Mouse (Mus musculus) ovary, postnatal 10 days (tissue): ENCODE results near the gene Usp3.

Source experiments
- DNase-seq: peaks from one replicate; pipeline ENCODE4 v3.0.0; 2022; ENCODE audit warnings: low spot score

The Usp3 gene

DNA sequence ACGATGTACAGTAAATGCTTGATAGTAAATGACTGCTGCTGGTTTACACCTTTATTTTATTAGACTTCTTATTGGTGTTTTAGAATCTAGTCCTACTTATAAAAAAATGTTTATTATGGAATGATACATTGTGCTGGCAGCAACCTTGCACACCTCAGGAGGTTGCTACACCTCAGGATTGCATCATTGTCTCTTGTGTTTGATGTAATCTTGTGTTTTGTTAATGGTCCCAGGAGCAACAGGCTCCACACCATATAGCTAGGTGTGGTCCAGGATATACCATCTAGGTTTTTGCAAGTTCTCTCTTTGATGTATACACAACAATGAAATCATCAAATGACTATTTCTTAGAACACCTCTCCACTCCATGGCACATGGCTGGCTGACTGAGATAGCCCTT lies 11.0 kb upstream of the Usp3 start:
- DNase-seq = no peak

DNA sequence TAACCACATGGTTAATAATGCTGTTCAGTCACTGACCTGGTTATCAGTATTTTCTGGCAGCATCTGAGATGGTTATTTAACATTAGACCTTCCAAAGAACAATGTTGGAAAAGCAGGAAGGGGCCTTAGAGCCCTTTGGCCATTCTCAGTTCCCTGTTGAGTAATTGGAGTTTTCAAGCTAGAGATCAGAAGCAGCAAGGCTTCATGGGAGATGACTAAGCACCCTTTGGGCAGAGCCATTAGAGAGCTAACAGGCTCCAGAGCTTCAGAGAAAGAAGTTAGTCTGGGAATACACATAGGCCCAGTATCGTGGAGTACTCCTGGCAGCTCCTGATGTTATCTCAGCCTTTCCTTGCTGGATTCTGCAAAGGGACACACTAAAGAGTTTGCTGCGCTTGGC lies 8.1 kb upstream of the Usp3 start:
- DNase-seq = no peak

DNA sequence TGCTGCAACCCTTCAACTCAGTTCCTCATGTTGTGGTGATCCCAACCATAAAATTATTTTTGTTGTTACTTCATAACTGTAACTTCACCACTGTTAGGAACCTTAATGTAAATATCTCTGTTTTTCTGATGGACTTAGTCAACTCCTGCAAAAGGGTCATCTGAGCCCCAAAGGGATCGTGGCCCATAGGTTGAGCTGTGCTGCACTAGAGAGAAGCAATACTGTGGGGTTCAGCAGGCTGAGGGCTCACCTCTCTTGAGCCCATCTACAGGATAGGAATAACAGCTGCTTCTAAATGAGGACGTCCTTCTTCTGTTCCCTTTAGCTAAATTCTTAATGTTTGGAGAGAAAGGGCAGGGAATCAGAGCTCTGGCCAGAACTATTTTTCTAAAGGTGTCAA lies 7.6 kb upstream of the Usp3 start:
- DNase-seq = no peak

DNA sequence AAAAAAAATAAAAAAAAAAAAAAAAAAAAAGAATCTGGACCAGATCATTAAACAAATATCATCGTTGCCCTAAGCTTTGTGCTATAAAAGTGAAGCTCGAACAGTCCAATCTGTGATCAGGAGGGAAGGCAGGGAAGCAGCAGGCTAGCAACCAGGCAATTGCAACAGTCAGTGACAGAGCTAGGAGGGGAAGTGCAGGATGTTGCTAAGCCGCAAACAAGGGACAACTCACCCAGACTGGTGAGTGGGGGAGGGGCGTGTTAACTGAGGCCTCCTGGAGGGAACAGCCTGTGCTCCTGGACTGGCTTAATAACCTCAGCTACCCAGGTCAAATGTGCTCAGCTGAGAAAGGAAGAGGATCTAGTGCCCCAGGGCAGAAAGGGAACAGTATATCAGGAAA lies 6.6 kb upstream of the Usp3 start:
- no peak for DNase-seq

DNA sequence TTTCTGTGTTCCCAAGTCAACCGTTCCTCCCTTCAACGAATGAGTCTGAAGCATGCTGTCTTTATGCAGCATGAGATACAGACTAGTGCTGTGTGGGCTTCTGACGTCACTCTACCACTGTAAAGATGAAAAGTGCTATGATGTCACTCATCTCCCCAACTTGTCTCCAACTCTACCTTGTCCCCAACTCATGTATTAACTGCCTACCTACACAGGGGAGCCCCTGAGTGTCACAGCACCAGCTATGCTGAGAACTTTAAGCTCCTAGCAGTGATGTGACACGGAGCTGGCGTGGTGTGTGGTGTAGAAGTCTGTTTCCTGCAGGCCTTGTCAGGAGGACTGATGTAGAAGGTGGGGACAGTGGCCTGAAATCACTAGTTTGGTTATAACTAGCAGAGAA lies 5.7 kb upstream of the Usp3 start:
- no peak for DNase-seq

DNA sequence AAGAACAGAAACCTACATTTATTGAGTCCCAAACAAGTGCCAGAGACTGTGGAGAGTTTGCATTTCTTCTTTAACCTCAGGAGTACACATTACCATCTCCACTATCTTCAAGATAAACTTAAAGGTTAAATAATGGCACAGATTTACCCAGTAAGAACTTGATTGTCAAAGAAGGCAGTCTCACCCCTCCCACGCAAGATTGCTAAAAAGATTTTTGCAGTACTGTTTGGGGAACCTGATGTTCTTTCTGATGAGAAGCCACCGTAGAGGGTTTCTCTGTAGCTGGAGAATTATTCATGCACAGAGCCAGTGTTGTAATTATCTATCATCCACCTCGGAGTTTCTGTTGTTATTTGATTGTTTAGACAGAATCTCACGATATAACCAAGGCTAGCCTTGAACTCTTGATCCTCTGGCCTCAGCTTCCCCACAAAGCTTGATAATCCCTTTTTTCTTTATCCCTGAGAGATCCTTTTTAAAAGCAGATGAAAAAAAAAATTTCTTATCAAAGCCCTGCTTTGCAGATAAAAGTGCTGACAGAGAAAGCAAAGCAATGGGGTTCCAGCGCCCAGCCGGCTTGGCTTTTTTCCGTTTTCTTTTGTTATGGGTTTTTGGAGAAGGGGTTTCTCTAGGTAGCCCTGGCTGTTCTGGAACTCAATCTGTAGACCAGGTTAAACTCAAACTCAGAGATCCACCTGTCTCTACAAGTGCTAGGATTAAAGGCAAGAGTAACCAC lies 4.7 kb upstream of the Usp3 start:
- no peak for DNase-seq

DNA sequence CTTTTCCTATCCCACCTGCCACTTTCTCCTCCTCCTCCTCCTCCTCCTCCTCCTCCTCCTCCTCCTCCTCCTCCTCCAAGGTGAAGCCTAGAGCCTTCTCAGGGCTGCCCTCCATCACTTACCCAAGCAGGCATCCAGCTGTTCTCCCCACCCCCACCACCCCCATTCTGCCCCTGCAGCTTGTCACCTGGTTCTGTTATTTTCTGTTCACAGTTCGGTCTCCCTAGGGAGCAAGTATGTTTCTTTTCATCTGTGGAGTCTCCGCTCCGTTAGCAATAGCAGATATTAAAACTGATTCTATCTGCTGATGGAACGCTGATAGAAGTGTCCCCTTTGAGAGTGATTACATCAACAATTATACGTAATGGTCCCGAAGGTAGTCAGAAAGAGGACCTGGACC lies 4.1 kb upstream of the Usp3 start:
- DNase-seq = no peak

DNA sequence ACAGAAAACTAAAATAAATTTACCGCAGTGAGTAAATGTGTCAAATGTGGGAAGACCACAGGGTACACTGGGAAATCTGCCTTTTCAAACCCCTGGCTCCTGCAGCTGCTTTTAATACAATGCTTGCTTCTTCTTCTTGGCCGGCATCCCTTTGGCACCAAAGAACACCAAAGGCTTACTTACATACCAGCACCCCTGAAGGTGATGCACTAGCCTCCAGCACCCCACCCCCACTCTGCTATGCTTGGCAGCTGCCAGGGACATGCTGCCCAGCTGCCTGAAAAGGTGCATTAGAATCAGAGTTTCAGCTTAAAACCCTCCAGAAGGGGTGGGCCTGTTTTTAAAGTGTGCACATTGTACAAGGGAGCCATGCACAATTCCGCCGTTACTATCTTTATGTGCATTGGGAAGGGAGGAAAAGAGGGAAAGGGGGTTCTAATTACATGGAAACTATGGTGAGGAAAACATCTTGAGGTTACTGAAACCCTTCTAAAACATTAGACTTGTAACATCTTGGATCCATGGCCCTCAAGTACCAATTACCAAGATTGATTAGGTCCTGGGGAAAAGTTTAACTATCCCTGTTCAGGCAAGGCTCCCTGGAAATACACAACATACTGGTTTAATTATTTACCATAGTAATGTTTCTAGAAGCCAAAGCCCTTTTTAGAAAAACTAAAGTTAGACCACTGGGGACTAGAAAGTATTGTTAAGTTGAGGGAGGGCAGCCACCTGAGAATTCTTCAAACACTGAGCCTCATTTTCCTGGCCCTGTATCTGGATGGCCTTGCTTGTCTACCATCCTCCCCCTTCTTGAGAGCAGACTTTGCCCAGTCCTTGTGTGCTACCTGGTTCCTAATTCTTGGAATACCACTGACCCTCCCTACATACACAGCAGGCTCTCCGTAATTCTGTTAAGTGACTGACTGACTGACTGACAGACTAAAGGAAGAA lies 3.1 kb upstream of the Usp3 start:
- DNase-seq = no peak

DNA sequence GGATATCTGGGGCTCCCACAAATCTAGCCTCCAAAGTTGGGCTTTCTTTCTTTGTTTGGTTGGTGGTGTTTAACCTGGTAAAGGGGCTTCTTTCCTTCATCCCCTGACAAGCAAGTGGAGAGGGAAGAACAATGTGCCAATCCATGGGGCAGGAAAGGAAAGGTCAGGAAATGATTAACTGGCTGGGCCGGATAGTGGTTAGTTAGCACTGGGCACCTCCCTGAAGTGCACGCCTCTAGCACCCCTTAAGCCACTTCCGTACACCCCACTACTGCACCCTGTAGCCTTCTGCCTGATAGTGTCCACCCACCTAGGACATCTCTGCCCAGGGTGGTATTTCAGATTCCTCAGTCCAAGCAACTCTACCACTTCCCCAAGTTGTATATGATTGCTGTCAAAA lies 1.1 kb upstream of the Usp3 start:
- DNase-seq = no peak

DNA sequence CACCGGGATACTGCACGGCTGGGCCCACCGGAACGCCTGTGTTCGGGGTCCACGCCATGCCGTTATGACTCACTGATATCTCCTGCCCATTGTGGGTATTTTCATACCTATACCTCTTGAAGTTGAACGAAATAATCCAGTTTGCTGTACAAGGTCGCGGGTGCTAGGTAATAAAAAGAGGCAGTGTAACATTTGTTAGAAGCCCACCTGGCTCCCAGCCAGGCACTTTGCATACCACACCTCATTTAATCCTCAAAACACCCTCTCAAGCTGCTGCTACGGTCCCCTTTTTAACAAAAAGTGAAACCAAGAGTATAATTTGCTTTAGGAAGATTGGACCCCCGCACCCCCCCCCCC lies 649 bp upstream of the Usp3 start:
- DNase-seq = no peak

DNA sequence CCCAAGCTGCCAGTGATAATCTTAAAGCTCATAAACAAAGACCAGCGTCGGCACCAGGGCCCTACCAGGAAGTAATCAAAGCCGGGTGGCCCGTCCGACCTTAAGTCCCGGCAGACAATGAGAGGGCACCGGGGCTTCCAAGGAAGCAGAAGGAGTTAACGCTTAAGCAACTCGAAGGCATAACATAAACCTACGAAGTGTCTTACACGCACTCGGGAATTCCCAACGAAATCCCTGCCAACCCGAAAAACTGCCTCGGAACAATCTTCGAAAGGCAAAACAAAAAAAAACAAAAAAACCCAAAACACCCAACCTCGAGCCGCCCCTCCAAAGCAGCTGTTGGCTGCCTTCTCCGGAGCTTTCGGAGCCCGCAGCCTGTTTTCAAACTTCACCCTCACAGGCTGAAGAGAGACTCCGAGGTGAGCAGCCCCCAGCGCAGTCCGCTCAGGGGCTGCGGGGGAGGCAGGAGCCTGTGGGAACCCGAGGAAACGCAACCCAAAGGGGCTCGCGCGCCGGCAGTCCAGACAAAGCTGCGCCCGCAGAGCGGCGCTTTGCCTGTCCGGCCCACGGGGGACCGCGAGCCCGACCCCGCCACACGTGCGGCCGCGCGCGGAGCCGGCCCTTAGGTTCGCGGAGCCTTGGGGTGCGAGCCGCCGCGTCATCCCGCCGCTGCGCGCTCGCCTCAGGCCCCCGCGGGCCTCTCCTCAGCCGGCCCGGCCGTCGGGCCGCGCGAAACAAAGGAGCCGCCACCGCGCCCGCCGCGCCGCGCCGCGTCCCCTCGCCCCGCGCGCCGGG lies 894 bp downstream of the Usp3 start:
- DNase-seq = no peak

DNA sequence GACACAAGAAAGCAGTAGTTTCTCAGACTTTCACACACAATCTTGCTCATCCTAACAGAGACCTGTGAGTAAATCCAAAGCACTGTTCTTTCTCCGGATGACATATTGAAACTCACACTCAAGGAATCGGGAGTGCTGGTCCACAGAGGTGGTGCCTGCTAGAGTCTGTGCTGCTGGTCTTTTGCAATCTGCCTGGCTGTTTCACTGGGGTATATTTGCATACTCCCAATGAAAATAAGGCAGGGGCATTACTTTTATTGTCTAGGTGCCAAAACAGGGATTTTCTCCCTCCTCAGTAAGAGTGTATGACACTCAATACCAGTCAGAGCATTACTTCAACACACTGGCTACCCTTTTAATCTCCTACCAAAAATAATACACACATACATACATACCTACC lies 2.9 kb downstream of the Usp3 start:
- DNase-seq = no peak

DNA sequence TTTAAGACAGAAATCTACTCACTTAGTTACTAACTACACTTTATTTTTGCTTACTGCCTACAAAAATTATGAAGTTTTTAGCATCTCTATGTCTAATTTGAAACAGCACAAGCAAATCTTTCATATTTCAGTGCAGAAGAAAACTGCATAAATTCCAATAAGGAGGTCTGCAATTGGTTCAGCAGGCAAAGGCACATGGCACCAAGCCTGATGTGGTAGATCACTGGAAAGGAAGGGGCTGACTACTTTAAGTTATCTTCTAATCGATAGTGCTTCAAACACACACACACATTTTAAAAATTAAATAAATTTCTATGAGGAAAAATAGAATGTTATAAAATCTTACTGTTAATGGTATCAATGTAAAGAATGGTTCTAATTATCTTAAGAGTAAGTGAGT lies 5.9 kb downstream of the Usp3 start:
- DNase-seq = no peak

DNA sequence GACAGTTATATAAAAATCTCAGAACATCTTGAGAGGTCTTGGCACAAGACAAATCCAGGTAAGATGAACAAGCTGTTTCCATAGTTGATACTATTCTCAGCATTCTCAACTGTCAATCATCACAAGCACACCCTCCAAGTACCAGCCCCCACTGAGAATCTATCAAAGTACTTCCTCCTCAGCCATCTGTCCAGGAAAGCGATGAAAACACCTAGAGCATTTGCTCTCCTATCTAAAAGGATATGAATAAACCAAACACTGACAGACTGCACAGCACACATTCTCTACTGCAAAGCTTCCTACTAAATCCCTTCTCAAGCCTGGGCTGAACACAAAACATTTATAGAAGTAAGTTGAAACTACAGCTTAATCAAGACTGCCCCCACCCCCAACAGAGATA lies 6.4 kb downstream of the Usp3 start:
- DNase-seq = no peak

DNA sequence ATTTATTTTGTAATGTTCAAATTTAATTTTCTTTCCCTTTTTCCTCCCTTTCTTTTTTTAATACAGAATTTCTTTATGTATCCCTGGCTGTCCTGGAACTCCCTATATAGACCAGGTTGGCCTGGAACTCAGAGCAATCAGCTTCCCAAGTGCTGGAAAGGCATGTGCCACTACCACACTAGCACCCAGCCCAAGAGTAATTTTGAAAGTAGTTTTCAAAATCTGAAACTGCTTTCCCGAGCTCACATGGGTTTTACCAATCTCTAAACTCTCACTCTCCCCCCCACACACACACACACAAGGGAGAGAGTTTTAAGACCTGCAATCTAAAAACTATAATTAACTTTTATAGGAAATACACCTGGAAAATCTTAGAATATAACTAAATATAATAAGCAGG lies 7.8 kb downstream of the Usp3 start:
- DNase-seq = no peak

DNA sequence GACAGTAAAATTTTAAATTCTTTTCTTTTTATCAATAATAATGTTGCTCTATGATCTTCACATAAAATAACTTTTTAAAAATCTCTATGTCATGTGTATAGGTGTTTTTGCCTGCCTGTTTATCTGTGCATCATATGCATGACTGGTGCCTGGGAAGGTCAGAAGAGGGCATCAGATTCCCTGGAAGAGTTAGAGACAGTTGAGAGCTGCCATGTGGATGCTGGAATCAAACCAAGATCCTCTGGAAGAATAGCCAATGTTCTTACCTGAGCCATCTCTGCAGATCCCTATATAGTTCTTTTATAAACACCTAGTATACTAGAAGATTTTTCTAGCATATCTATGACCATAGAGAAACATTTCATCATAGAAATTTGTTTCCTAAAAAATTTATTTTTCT lies 8.8 kb downstream of the Usp3 start:
- no peak for DNase-seq

DNA sequence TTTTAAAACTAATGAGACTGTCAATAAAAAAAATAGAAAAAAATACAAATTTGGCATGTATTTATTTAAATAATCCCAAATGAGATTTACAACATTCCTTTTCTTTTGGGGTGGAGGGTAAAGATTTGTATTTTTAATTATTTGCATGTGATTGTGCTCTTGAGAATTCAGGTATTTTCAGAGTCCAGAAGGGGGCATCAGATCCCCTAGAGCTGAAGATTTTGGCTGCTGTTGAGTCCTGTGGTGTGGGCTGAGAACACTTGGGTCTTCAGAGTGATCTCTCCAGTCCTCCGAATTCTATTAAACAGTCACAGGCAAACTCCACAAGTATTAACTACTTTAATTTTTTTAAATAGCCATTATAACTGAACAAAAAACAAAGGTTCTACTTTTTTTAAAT lies 9.7 kb downstream of the Usp3 start:
- no peak for DNase-seq

DNA sequence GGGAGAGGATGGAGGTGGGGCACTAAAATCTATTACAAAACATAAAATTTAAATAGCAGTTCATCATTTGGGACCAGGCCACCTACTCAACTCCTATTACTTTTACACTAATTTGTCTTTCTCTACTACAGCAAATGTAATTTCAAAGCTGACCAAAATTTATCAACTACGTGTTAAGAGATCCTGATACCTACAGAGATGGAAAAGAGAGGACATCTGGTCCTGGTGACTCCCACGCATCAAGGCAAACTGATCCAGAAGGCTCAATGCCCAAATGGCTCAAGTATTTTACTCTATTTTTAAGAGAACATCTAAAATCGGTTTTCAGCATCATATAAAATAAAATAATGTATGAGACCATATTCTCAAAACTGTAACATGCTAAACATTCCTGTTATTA lies 11.2 kb downstream of the Usp3 start:
- DNase-seq = no peak

DNA sequence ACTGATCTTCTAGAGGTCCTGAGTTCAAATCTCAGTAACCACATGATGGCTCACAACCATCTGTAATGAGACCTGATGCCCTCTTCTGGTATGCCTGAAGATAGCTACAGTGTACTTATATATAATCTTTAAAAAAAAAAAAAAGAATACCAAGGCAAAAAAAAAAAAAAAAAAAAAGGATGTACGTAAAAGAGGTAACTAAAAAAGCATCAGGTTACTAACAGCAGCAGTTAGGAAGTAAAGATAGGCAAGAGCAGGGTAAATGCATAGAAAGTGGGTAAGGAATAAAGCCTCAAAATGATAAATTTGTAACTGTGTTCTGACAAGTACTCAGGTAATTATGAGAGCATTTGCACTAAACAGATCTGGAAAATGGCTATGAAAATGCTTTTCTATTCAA lies 12.2 kb downstream of the Usp3 start:
- no peak for DNase-seq

DNA sequence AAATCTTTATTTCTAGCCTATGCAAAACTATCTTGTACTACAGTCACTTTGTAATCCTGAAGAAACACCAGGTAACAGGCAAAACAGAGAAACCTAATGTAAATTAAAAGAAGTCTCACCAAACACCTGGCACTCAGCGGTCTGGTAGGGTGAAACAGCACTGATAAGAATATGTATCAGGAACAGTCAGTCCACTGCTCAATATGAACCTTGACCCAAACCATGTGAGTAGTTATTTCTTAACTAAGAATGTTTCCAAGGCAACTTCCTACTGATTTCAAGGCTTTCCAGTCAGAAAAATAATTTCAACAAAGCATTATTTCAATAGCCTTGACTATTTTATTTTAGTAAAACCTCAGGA lies 17.1 kb downstream of the Usp3 start:
- no peak for DNase-seq

DNA sequence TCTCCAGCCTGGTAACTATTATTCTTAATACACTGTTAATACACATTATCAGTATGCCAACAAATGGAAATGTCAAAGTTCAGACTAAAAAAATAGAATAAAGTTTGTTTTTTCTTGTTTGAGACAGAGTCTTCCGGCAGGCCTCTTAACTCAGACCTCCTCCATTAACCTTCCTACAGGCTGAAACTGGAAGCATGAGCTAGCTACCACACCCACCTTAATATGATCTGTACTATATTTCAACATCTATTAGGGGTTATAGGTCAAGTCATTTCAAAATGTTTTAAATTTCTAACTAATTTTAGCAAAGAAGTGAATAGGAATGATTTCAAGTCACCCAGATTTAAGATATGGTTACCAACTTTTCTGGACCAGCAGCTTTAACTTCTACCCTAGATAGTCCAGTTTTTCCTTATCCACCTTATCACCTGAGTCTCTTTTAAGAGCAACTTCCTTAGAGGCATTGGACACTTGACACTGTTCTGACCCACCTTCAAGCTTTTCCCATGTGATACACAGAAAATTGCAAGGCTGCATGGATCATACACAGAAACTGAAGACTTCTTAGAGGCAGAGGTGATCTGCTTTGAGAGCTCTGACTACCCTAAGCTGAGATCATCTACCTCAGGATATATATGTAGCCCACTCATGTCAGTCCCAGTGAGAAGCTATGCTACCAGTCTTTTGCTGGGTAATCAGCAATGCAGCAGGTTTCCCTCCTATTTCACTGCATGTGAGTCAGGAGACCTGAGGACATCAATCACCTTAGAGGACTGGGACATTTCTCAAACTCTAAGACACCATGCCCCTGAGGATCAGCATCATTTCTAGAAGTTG lies 17.7 kb downstream of the Usp3 start:
- no peak for DNase-seq
